Mouse (Mus musculus): ENCODE measurements at regions not wholly inside any gene's neighbourhood (a gene's known extent, or its start where the extent isn't known, plus 50 kb on each side); places are given as distances from the start of the nearest gene placed in this dataset.

- TF ChIP-seq CTCF (IDR thresholded peaks at IDR 0.05; ENCODE audit: extremely low read depth, insufficient read depth, insufficient read length, insufficient replicate concordance) (no peak), POLR2A (IDR thresholded peaks at IDR 0.05; ENCODE audit: low read depth, low read length) (no peak)
Observed at GRCm38 (mm10) chr13:53956167-53956566, 99.3 kb downstream of the Drd1 start.

All from spleen, adult 2 months (tissue).